Mouse (Mus musculus) intestine, embryonic 14.5 days (tissue): ENCODE measurements around the gene Plau. TPM values are rescaled to one million over a fixed set of nuclear protein-coding genes. Genes with fewer than 3 reads are reported as not detected.

Source experiments
- ATAC-seq: fragments of 200-750 bp; cut with Nextera tagmentation; replicated peaks from 2 replicates; pipeline ENCODE4 v1.8.0; 2017; ENCODE audit warnings: low read depth, moderate number of reproducible peaks, moderate TSS enrichment, moderate library complexity; ENCODE audit not compliant: low FRiP score, low TSS enrichment
- DNase-seq: peaks from one replicate; pipeline ENCODE4 v3.0.0-alpha.2; 2018; ENCODE audit warnings: low spot score
- H3K27ac ChIP-seq: fragments of 300-500 bp; sonication (generic); 2 replicates; pipeline ENCODE4 v1.5.1; 2014; ENCODE audit warnings: low read depth, mild to moderate bottlenecking, control low read depth
- H3K27me3 ChIP-seq: fragments of 300-500 bp; sonication (generic); replicated peaks from 2 replicates; pipeline ENCODE4 v1.6.1; 2014; ENCODE audit warnings: low read length, control low read depth; ENCODE audit not compliant: control insufficient read depth, insufficient read depth
- H3K36me3 ChIP-seq: fragments of 300-500 bp; sonication (generic); 2 replicates; pipeline ENCODE4 v1.6.1; 2014; ENCODE audit warnings: low read length, control low read depth; ENCODE audit not compliant: control insufficient read depth, insufficient read depth
- H3K4me1 ChIP-seq: fragments of 300-500 bp; sonication (generic); replicated peaks from 2 replicates; pipeline ENCODE4 v1.6.1; 2014; ENCODE audit warnings: low read length, control low read depth, mixed read lengths; ENCODE audit not compliant: control insufficient read depth, insufficient read depth
- H3K4me2 ChIP-seq: fragments of 300-500 bp; sonication (generic); 2 replicates; pipeline ENCODE4 v1.6.1; 2014; ENCODE audit warnings: low read length
- H3K4me3 ChIP-seq: fragments of 300-500 bp; sonication (generic); 2 replicates; pipeline ENCODE4 v1.5.1; 2014; ENCODE audit warnings: low read depth, low read length, control low read depth, mixed read lengths
- H3K9ac ChIP-seq: fragments of 300-500 bp; sonication (generic); 2 replicates; pipeline ENCODE4 v1.6.1; 2014; ENCODE audit warnings: mild to moderate bottlenecking, low read length
- H3K9me3 ChIP-seq: fragments of 300-500 bp; sonication (generic); 2 replicates; pipeline ENCODE4 v1.6.1; 2016; ENCODE audit warnings: low read length, control low read depth; ENCODE audit not compliant: control insufficient read depth
- WGBS: fragments of 180-500 bp; shearing (Covaris S2); extraction: QIAGEN DNeasy Blood & Tissue Kit; methylation state at CpG from one replicate; pipeline ENCODE4 v1.1.7; 2014; 5-methylcytosine and 5-hydroxymethylcytosine counted together
- polyA plus RNA-seq: library from polyadenylated mRNA; unstranded; fragments of >200 nt; fragmentation: Nextera tagmentation; extraction: Ambion mirVana; gene quantifications from 2 replicates; pipeline ENCODE4 v1.2.1, GENCODE M21; 2014

The Plau gene
- polyA plus RNA-seq, result 1.1 and 1.3 TPM in 2 replicates

- Histone ChIP-seq H3K36me3 (no peaks in the 10 kb centered on the region), H3K27me3 (no peaks in the 10 kb centered on the region), H3K4me3 (peak within 1 kb of the TSS; percentile 43), H3K4me2 (peak within 1 kb of the TSS; percentile 96), H3K9ac (peak within 1 kb of the TSS; percentile 48), H3K4me1 (peaks cover 10% of the 10 kb centered on the region; the same call in 1 of the 2 replicates), H3K9me3 (no peaks in the 10 kb centered on the region), H3K27ac (no peak within 1 kb of the TSS; the same call in 1 of the 2 replicates)
- WGBS, result under 1% methylated on average over 33 of the region's 33 CpGs
- DNase-seq, result peak; percentile 80
- ATAC-seq, result peak; percentile 90
Measured at GRCm38 (mm10) chr14:20836171-20836904, at the start of gene Plau. Plau (plus strand) TSS chr14:20836660.

DNA sequence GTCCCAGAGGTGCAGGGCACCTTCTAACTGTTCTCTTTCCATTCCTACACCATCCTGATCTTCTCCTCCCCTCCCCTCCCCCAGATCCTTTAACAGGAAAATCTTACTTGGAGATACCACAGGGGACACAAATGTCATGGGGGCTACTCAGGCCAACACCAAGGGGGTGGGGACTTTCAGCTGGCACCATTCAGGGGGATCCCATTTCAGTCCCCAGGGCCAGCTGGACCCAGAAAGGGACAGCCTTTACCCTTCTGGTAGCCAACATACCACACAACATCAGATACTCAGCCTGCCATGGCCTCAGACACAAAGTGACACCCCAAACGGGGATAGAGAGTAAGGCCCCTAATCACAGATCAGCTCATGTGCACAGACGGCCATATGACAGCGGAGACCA lies 48.3 kb upstream of the Plau start:
- Histone ChIP-seq H3K9ac (no peak overlapping the region), H3K36me3 (peaks cover 72% of the 10 kb centered on the region), H3K9me3 (no peaks in the 10 kb centered on the region), H3K4me3 (no peak overlapping the region), H3K27me3 (no peaks in the 10 kb centered on the region), H3K27ac (no peak overlapping the region), H3K4me2 (no peak overlapping the region), H3K4me1 (peaks cover 21% of the 10 kb centered on the region)
- DNase-seq, result no peak
- WGBS, result 90% methylated on average over 3 of the region's 3 CpGs
- ATAC-seq, result no peak

DNA sequence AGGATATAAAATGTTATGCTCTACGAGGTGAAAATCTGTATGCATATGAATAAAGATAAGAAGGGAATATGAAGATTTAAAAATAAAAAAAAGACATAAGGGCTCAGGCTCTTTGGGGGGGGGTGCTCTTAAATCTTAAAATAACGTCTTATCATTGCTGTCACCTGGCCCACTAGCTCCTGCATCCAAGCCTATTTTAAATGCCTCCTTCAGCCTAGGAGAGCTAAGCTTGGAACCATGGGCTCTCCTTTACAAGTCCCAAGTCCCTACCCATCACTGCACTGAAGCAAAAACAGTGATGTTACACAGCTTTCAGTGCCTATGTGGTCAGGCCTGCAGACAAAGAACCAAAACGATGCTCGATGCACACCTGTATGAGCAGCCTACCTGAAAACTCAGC lies 46.9 kb upstream of the Plau start:
- no peaks in the 10 kb centered on the region for H3K27me3 ChIP-seq
- 86% methylated on average over 4 of the region's 4 CpGs for WGBS
- peaks cover 21% of the 10 kb centered on the region for H3K4me1 ChIP-seq
- no peak for DNase-seq
- no peak overlapping the region for H3K4me2 ChIP-seq
- peaks cover 63% of the 10 kb centered on the region for H3K36me3 ChIP-seq
- ATAC-seq, result no peak
- H3K9ac ChIP-seq, result no peak overlapping the region
- H3K9me3 ChIP-seq, result no peaks in the 10 kb centered on the region
- no peak overlapping the region for H3K27ac ChIP-seq
- H3K4me3 ChIP-seq, result no peak overlapping the region

DNA sequence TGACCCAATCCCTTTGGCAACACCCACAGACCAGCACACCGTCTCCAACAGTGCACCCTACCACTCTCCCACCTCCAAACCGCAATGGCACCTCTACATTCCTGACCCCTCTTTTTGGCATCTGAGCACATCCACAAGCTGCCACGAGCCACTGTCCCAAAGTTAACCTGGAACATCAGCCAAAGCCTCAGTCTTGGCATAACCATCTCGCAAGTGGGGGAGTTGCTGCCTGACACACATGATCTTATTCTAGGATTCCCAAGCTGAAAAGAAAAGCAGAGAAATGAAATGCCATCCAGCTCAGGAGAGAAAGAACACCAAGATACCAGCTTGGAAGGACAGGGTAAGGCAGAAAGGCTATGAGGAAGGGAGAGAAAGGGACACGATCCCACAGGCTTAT lies 46.0 kb upstream of the Plau start:
- no peak overlapping the region for H3K4me2 ChIP-seq
- H3K36me3 ChIP-seq, result peaks cover 58% of the 10 kb centered on the region
- H3K4me3 ChIP-seq, result no peak overlapping the region
- ATAC-seq (no peak), DNase-seq (no peak)
- no peak overlapping the region for H3K9ac ChIP-seq
- no peak overlapping the region for H3K27ac ChIP-seq
- H3K9me3 ChIP-seq, result no peaks in the 10 kb centered on the region
- no peaks in the 10 kb centered on the region for H3K27me3 ChIP-seq
- WGBS, result 96% methylated on average over 5 of the region's 5 CpGs
- peaks cover 24% of the 10 kb centered on the region for H3K4me1 ChIP-seq

- no peak for ATAC-seq
- H3K27me3 ChIP-seq, result no peaks in the 10 kb centered on the region
- H3K27ac ChIP-seq, result no peak overlapping the region
- DNase-seq, result no peak
- H3K9ac ChIP-seq, result no peak overlapping the region
- peaks cover 21% of the 10 kb centered on the region for H3K4me1 ChIP-seq
- H3K36me3 ChIP-seq, result peaks cover 53% of the 10 kb centered on the region
- no peak overlapping the region for H3K4me2 ChIP-seq
- no peaks in the 10 kb centered on the region for H3K9me3 ChIP-seq
- 95% methylated on average over 6 of the region's 6 CpGs for WGBS
- H3K4me3 ChIP-seq, result no peak overlapping the region
Measured at GRCm38 (mm10) chr14:20790996-20791395, 45.5 kb upstream of the Plau start.

DNA sequence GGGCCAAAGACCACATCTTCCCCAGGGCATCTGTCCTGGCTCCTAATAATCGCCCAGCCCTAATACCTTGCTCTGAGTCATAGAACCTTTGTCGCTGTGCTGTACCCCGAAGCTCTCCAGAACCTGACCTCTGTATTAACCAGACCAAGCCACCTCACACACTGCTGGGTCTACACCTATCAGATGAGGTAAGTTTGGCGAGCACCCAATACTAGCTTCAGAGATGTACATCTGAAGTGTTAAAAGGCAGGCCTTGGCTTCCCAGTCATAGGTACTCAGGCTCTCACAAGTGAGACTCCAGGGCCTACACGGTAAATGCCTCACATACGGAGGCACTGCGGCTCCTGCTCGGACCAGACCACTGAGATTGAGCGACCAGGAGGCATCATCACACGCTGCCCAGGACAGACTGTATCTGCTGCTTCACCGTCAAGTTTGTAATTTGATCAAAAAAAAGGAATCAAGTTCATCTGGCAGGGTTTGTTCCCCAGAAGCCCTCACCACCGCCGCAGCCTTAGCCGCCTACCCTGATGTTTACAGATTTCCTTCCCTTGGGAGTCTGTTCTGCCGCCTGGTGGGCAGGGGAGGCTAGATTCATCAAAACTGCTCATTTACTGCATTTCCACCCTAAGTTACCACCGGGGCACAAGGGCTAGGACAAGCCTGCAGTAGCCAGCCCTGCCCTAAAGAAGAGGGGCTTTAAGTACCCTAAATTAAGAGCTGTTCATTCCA lies 44.8 kb upstream of the Plau start:
- Histone ChIP-seq H3K4me3 (no peak overlapping the region), H3K27me3 (no peaks in the 10 kb centered on the region), H3K36me3 (peaks cover 52% of the 10 kb centered on the region), H3K9ac (no peak overlapping the region), H3K27ac (no peak overlapping the region), H3K4me1 (peaks cover 17% of the 10 kb centered on the region), H3K9me3 (no peaks in the 10 kb centered on the region), H3K4me2 (0 out of 2 replicates have a peak overlapping the region, but pooled peaks have one; percentile 81)
- 71% methylated on average over 16 of the region's 16 CpGs for WGBS
- no peak for ATAC-seq
- no peak for DNase-seq

- no peaks in the 10 kb centered on the region for H3K27me3 ChIP-seq
- H3K4me3 ChIP-seq, result peak overlapping the region; percentile 76
- WGBS, result 74% methylated on average over 8 of the region's 8 CpGs
- no peak for ATAC-seq
- no peak for DNase-seq
- peak overlapping the region; percentile 65; the same call in 1 of the 2 replicates for H3K9ac ChIP-seq
- no peaks in the 10 kb centered on the region for H3K9me3 ChIP-seq
- peak overlapping the region; percentile 81 for H3K4me2 ChIP-seq
- peaks cover 48% of the 10 kb centered on the region for H3K36me3 ChIP-seq
- H3K27ac ChIP-seq, result no peak overlapping the region
- peaks cover 15% of the 10 kb centered on the region for H3K4me1 ChIP-seq
Measured at GRCm38 (mm10) chr14:20792243-20792921, 44.1 kb upstream of the Plau start.

GRCm38 (mm10) chr14:20792922-20793757 lies 43.3 kb upstream of the Plau start:
- Histone ChIP-seq H3K27me3 (no peaks in the 10 kb centered on the region), H3K4me1 (peaks cover 15% of the 10 kb centered on the region), H3K27ac (peak overlapping the region; percentile 64), H3K9ac (peak overlapping the region; percentile 65), H3K9me3 (no peaks in the 10 kb centered on the region), H3K36me3 (peaks cover 41% of the 10 kb centered on the region), H3K4me3 (peak overlapping the region; percentile 76), H3K4me2 (peak overlapping the region; percentile 81)
- WGBS, result 1% methylated on average over 44 of the region's 57 CpGs
- DNase-seq (peak; percentile 59), ATAC-seq (peak; percentile 54)
